Mouse (Mus musculus) layer of hippocampus, adult 11-12 months (tissue): ENCODE measurements around the gene Snx17.

ENCODE experiments used
- DNase-seq: peaks from one replicate; pipeline ENCODE4 v3.0.0; 2022; ENCODE audit warnings: low spot score

Gene Snx17

DNA sequence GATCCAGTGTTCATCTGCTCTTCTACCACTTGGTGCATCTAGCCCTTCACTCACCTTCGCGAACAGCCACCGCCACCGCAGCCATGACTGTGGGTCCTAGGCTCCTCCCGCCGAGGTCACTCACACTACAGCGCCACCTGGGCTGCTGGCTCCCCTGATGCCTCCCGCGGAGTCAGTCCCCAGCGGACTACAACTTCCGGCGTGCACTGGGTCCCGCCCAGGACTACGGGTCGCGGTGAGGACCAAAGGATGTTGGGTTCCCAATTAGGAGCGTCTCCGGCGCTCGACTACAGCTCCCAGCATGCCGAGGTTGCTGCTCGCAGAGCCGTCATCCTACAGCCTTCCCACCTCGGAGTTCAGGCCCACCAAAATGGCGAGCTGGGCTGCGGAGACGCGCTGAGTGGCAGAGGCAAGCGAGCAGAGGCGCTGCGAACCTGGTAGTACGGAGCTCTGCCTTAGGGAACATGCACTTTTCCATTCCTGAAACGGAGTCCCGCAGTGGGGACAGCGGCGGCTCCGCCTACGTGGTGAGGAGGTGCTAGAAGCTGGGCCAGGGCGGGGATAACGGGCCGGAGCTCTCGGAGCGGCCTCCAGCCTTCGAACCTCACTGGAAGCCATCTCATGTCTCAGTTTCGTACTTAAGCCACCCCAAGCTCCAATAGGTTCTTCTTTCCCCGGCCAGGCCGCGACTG is at the start of gene Snx17, which contains the start of gene Eif2b4:
Gene Snx17 (plus strand): TSS at position 289 of the 692 bp plus-strand sequence.
Gene Eif2b4 (minus strand): TSS at position 492 of the 692 bp plus-strand sequence.
- peak; percentile 99 for DNase-seq

- no peak for DNase-seq
These were observed 43.2 kb upstream of the Snx17 start for GRCm38 (mm10) chr5:31149781-31150180.

- no peak for DNase-seq
These were observed 41.3 kb upstream of the Snx17 start for GRCm38 (mm10) chr5:31151746-31152145.

DNA sequence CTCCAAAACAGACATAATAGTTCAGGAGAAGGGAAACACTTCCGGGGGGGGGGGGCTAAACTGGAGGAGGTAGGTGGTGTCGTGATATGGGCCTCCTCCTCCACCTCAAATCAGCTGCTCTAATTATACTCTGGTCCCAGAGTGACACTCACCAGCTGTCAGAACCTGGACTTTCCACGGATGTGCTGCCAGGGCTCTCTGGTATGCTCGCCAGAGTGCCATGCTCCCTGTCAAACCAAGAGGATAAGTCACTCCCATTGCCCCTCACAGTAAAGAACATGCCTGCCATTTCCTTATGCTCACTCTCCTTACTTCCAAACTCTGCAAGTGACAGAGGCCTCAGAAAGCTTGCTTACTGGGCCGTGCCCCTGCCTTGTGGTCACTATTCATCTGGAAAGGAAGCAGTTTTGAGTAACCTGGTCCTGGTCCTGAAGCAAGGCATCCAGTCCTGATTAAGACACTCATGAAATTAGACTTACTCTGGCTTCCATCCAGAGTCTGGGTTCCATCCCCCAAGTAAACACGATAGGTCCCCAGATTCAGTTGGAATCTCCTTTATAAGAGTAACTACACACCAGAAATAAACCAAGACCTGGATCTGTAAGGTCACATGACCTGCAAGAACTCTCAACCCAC is 39.4 kb upstream of the Snx17 start:
- DNase-seq: no peak

- peak; percentile 84 for DNase-seq
These were observed 38.9 kb upstream of the Snx17 start, which contains the start of gene Mpv17 for GRCm38 (mm10) chr5:31154152-31154553. Mpv17 (minus strand) TSS chr5:31154251.

- DNase-seq: no peak
These were observed 30.6 kb upstream of the Snx17 start for GRCm38 (mm10) chr5:31162462-31162861.

GRCm38 (mm10) chr5:31164878-31165277 is 28.1 kb upstream of the Snx17 start:
- no peak for DNase-seq

DNA sequence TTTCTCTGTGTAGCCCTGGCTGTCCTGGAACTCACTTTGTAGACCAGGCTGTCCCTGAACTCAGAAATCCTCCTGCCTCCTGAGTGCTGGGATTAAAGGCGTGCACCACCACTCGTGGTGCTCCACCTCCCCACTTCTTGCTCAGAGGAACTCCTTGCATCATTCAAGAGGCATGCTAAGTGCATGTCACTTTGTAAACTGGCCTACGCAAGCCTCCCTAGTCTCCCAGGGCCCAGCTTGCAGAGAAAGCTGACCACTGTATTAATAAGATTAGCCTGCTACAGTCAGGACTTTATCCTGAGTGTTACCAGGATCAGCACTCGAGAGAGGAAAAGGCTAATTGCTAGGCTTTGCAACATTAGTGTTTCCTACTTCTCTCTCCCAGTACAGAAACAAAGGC is 24.4 kb upstream of the Snx17 start:
- no peak for DNase-seq

DNA sequence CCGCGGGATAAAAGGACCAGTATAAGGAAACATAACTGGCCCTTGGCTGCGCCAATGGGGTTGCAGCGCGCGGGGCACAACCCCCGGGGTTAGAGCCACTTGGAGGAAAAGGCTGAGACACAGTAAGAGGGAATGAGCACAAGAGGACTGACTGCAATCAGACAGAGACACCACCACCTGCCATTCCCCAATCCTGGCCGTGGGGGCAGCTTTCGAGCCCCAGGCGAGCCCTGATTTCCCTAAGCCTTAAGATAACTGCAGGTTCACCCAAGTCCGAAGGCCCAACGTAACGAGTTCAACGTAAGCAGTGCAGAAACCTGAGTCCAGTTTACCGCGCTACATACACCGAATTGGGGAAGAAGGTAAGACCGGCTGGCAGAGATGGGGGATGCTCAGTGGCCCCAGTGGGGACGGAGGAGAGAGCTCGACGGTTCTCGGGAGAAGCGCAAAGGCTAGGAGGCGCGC is 13.7 kb upstream of the Snx17 start:
- DNase-seq: no peak

DNA sequence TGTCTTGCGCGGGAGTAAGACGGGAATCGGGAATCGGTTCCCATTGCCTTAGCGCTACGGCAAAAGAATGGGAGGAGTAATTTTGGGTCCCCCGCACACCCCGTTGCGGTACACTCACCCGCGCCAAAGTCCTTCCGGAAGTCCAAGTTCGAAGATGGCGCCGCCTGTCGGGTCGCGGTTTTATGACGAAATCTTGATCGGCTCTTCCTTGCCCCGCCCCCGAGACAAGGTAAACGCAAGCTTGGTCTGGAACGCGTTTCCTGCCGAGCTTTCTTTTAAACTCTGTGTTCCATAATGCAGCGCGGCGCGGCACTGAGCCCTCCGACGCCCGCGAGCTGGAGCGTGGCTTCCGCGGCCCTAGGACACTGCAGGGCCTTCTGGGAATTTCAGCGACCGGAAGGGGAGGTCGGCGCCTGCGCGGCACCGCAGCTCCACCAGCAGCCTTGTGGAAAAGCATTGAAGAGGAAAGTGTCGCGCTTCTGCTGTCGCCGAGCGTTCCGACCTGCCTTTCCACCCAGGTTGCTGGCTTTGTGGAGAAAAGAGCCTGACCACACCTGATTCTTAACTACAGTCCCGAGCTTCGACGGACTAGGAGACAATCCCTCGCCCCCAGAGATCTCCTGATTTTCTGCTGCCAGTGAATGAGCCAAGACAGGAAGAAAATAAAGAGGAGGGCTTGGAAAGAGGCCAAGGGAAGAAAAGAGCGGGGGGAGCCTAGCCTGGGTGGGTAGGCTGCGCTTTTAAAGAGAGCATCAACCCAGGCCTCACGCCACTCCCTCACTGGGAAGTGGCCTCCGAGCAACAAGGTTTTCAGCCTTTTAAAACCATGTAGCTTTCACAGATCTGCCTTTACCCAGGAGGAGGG is 13.0 kb upstream of the Snx17 start, which contains the start of the genes Gm29609 and Gtf3c2:
Gene Gm29609 (minus strand): TSS at position 146 of the 865 bp plus-strand sequence.
Gene Gtf3c2 (minus strand): TSS at position 379 of the 865 bp plus-strand sequence.
- peak; percentile 97 for DNase-seq

GRCm38 (mm10) chr5:31181183-31181770 is 11.8 kb upstream of the Snx17 start:
- DNase-seq: no peak

DNA sequence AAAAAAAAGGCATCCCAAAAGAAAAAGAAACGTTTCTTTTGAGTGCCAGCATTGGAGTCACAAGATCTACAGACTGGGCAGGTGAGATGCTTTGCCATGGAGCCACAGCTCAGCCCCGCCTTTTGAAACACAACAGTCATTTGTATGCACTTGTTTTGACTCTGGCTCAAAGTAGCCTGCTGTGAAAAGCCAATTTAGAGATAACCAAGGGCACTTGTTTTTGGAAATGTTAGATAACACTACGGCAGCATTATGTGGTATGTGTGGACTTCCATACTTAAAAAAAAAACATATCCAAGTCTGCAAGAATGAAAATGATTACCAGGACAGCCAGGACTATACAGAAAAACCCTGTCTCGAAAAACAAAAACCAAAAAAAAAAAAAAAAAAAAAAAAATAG is 9.3 kb upstream of the Snx17 start:
- DNase-seq: no peak

DNA sequence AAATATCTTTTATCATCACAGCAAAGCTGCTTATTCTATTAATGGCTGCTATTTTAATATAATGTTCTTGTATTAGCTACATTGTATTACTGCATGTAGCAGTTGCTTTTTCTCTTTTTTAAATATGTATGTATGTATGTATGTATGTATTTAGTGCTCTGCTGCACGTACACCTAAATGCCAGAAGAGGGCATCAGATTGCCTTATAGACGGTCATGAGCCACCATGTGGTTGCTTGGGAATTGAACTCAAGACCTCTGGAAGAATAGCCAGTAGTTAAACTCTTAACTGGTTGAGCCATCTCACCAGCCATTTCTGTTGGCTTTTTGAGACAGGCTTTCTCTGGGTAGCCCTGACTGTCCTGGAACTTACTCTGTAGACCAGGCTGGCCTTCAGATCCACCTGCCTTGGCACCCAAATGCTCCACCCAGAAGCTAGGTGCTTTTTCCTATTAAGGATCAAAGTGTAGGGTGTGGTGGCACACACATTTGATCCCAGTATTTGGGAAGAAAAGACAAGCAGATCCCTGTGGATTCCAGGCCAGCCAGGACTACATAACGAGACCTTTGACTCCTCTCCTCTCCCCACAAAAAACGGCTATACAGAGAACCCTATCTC is 4.7 kb upstream of the Snx17 start:
- no peak for DNase-seq

GRCm38 (mm10) chr5:31190201-31190600 is 2.8 kb upstream of the Snx17 start:
- no peak for DNase-seq

- DNase-seq: no peak
These were observed 735 bp upstream of the Snx17 start for GRCm38 (mm10) chr5:31192045-31192938.

GRCm38 (mm10) chr5:31193631-31194281 is 729 bp downstream of the Snx17 start:
- no peak for DNase-seq

GRCm38 (mm10) chr5:31194486-31195485 is 1.8 kb downstream of the Snx17 start:
- DNase-seq: no peak

DNA sequence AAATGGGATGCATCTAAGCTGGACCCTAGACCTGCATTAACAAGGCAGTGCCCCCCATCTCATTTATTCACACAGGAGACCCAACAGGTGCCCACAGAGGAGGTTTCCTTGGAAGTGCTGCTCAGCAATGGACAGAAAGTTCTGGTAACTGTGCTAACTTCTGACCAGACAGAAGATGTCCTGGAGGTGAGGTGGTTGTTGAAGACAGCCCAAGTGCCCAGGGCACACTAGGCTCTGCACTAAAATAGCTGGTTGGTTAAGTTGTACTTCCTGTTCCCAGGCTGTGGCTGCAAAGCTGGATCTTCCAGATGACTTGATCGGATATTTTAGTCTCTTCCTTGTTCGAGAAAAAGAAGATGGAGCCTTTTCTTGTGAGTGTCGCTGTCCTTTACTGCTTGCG is 2.6 kb downstream of the Snx17 start:
- DNase-seq: no peak

GRCm38 (mm10) chr5:31196207-31196606 is 3.2 kb downstream of the Snx17 start:
- no peak for DNase-seq
